Mouse (Mus musculus) myocyte (in vitro differentiated cells): ENCODE results near the gene Tom1l1. TPM values are rescaled to one million over a fixed set of nuclear protein-coding genes. Genes with fewer than 3 reads are reported as not detected.
A peak's percentile ranks its signal among the peaks of the same experiment; 100 is the strongest.

Experiments used
- H3K27me3 ChIP-seq: one replicate; pipeline ENCODE4 v1.6.1; 2011; ENCODE audit not compliant: control insufficient read depth, insufficient read depth, insufficient read length
- H3K36me3 ChIP-seq: one replicate; pipeline ENCODE4 v1.6.1; 2011; ENCODE audit not compliant: control insufficient read depth, insufficient read depth
- H3K4me2 ChIP-seq: one replicate; pipeline ENCODE4 v1.6.1; 2011; ENCODE audit warnings: low read depth, control low read depth
- H3K4me3 ChIP-seq: one replicate; pipeline ENCODE4 v1.5.1; 2011; ENCODE audit warnings: mild to moderate bottlenecking, control low read depth, moderate library complexity
- H3K79me2 ChIP-seq: one replicate; pipeline ENCODE4 v1.6.1; 2011; ENCODE audit not compliant: control insufficient read depth, insufficient read depth
- H3ac ChIP-seq: one replicate; pipeline ENCODE4 v1.6.1; 2011; ENCODE audit not compliant: control insufficient read depth, insufficient read length
- CEBPB ChIP-seq: IDR thresholded peaks from 2 replicates; pipeline ENCODE4 v1.6.1; 2011; ENCODE audit warnings: mild to moderate bottlenecking, moderate library complexity; ENCODE audit not compliant: poor library complexity, insufficient read depth, severe bottlenecking
- E2F4 ChIP-seq: IDR thresholded peaks from one replicate; pipeline ENCODE4 v1.6.1; 2011; ENCODE audit warnings: mild to moderate bottlenecking, control low read depth, moderate library complexity; ENCODE audit not compliant: insufficient read depth
- MAX ChIP-seq: IDR thresholded peaks from one replicate; pipeline ENCODE4 v1.6.1; 2011; ENCODE audit warnings: low read depth, mild to moderate bottlenecking, control low read depth
- MYOD1 ChIP-seq, 3 experiments: IDR thresholded peaks; one replicate each; pipeline ENCODE4 v1.6.1; 2011; ENCODE audit warnings: control low read depth in 2 of 3, low read depth in 2 of 3, mild to moderate bottlenecking in 2 of 3, moderate library complexity in 1 of 3; ENCODE audit not compliant: insufficient read length in 2 of 3, control insufficient read depth in 1 of 3
- MYOG ChIP-seq, 3 experiments: IDR thresholded peaks; one replicate each; pipeline ENCODE4 v1.6.1; 2011; ENCODE audit warnings: control low read depth in 2 of 3, low read depth in 2 of 3, mild to moderate bottlenecking in 2 of 3; ENCODE audit not compliant: insufficient read length in 2 of 3, control insufficient read depth in 1 of 3, insufficient read depth in 1 of 3
- POLR2A ChIP-seq: IDR thresholded peaks from one replicate; pipeline ENCODE4 v1.6.1; 2011; ENCODE audit warnings: low read depth, mild to moderate bottlenecking, control low read depth, moderate library complexity; ENCODE audit not compliant: insufficient read length
- POLR2AphosphoS2 ChIP-seq: IDR thresholded peaks from one replicate; pipeline ENCODE4 v1.6.1; 2011; ENCODE audit warnings: low read depth, control low read depth; ENCODE audit not compliant: insufficient read length
- REST ChIP-seq: IDR thresholded peaks from one replicate; pipeline ENCODE4 v1.6.1; 2011; ENCODE audit warnings: mild to moderate bottlenecking, control low read depth, moderate library complexity; ENCODE audit not compliant: insufficient read depth, insufficient read length
- SRF ChIP-seq: IDR thresholded peaks from one replicate; pipeline ENCODE4 v1.6.1; 2011; ENCODE audit warnings: low read depth; ENCODE audit not compliant: control insufficient read depth, insufficient read length
- TCF12 ChIP-seq: IDR thresholded peaks from one replicate; pipeline ENCODE4 v1.6.1; 2011; ENCODE audit warnings: mild to moderate bottlenecking, control low read depth; ENCODE audit not compliant: poor library complexity, insufficient read depth, severe bottlenecking
- TCF3 ChIP-seq: IDR thresholded peaks from one replicate; pipeline ENCODE4 v1.6.1; 2011; ENCODE audit warnings: low read depth, control low read depth; ENCODE audit not compliant: insufficient read length
- USF1 ChIP-seq: IDR thresholded peaks from one replicate; pipeline ENCODE4 v1.6.1; 2011; ENCODE audit warnings: low read depth, mild to moderate bottlenecking, control low read depth, moderate library complexity
- polyA plus RNA-seq: library from polyadenylated mRNA; unstranded; fragments of >200 nt; fragmentation: generic; extraction: Trizol; gene quantifications from one replicate; pipeline ENCODE4 v1.2.1, GENCODE M21; 2012; ENCODE audit warnings: missing spikeins

Tom1l1 gene
- polyA plus RNA-seq, 1 experiment = 2.7 TPM

GRCm38 (mm10) chr11:90675479-90676110 lies 12.6 kb downstream of the Tom1l1 start:
- no peak overlapping the region for H3ac ChIP-seq
- H3K4me2 ChIP-seq = no peak overlapping the region
- no peak overlapping the region for H3K4me3 ChIP-seq
- H3K79me2 ChIP-seq = no peaks in the 10 kb centered on the region
- no peaks in the 10 kb centered on the region for H3K36me3 ChIP-seq
- TF ChIP-seq POLR2A (no peak), MYOG (IDR thresholded peaks at IDR 0.05; ENCODE audit: control insufficient read depth in 1 of 3, insufficient read depth in 1 of 3, insufficient read length in 2 of 3, low read depth in 2 of 3) (no peak), E2F4 (no peak), REST (no peak), USF1 (no peak), TCF3 (no peak), SRF (no peak), CEBPB (no peak), POLR2AphosphoS2 (no peak), MAX (no peak), MYOD1 (IDR thresholded peaks at IDR 0.05; ENCODE audit: control insufficient read depth in 1 of 3, insufficient read length in 2 of 3, low read depth in 2 of 3) (no peak), TCF12 (no peak)
- H3K27me3 ChIP-seq = no peaks in the 10 kb centered on the region

GRCm38 (mm10) chr11:90667325-90667724 lies 20.8 kb downstream of the Tom1l1 start:
- H3K36me3 ChIP-seq = no peaks in the 10 kb centered on the region
- no peaks in the 10 kb centered on the region for H3K79me2 ChIP-seq
- no peak overlapping the region for H3ac ChIP-seq
- TF ChIP-seq SRF (no peak), MYOG (IDR thresholded peaks at IDR 0.05; ENCODE audit: control insufficient read depth in 1 of 3, insufficient read depth in 1 of 3, insufficient read length in 2 of 3, low read depth in 2 of 3) (no peak)
- H3K27me3 ChIP-seq = no peaks in the 10 kb centered on the region
- no peak overlapping the region for H3K4me2 ChIP-seq
- no peak overlapping the region for H3K4me3 ChIP-seq

GRCm38 (mm10) chr11:90666916-90667315 lies 21.2 kb downstream of the Tom1l1 start:
- no peaks in the 10 kb centered on the region for H3K79me2 ChIP-seq
- no peak overlapping the region for H3ac ChIP-seq
- H3K27me3 ChIP-seq = no peaks in the 10 kb centered on the region
- no peak overlapping the region for H3K4me2 ChIP-seq
- no peaks in the 10 kb centered on the region for H3K36me3 ChIP-seq
- H3K4me3 ChIP-seq = no peak overlapping the region
- no peak for TF ChIP-seq POLR2A
- no peak for TF ChIP-seq MAX
- no peak for TF ChIP-seq POLR2AphosphoS2
- no peak for TF ChIP-seq SRF
- no peak for TF ChIP-seq TCF3
- no peak for TF ChIP-seq E2F4
- TF ChIP-seq REST = no peak
- TF ChIP-seq USF1 = no peak
- TF ChIP-seq MYOD1 (IDR thresholded peaks at IDR 0.05; ENCODE audit: control insufficient read depth in 1 of 3, insufficient read length in 2 of 3, low read depth in 2 of 3) = no peak
- no peak for TF ChIP-seq TCF12
- no peak for TF ChIP-seq CEBPB
- TF ChIP-seq MYOG (IDR thresholded peaks at IDR 0.05; ENCODE audit: control insufficient read depth in 1 of 3, insufficient read depth in 1 of 3, insufficient read length in 2 of 3, low read depth in 2 of 3) = no peak

GRCm38 (mm10) chr11:90666144-90666757 lies 21.9 kb downstream of the Tom1l1 start:
- Histone ChIP-seq H3K27me3 (no peaks in the 10 kb centered on the region), H3K36me3 (no peaks in the 10 kb centered on the region), H3K79me2 (no peaks in the 10 kb centered on the region), H3K4me3 (no peak overlapping the region), H3K4me2 (no peak overlapping the region), H3ac (no peak overlapping the region)
- TF ChIP-seq CEBPB (no peak), MYOG (IDR thresholded peaks at IDR 0.05; ENCODE audit: control insufficient read depth in 1 of 3, insufficient read depth in 1 of 3, insufficient read length in 2 of 3, low read depth in 2 of 3) (no peak), TCF12 (no peak), REST (no peak)

DNA sequence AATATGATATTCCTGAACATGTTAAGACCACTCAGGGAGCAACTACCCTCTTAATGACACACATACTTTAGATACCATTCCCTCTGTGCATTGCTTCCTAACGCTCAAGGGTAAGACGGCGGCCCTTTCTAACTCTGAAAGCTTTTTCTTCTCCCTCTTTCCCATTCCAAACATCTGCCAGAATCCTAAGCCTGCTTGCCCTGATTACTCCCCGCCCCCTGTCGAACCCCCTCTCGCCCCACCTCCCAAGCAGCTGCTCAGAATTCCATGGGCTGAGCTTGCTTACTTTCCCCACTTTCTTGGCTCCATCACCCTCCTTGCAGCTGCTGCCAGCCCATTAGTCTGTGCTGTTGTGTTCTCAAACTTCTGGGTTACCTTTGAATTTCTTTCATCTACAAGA lies 23.0 kb downstream of the Tom1l1 start:
- no peak overlapping the region for H3ac ChIP-seq
- no peaks in the 10 kb centered on the region for H3K79me2 ChIP-seq
- no peak for TF ChIP-seq POLR2A
- TF ChIP-seq E2F4 = no peak
- peak in 2 of 3 experiments; percentile 47 to 55 for TF ChIP-seq MYOG (IDR thresholded peaks at IDR 0.05; ENCODE audit: control insufficient read depth in 1 of 3, insufficient read depth in 1 of 3, insufficient read length in 2 of 3, low read depth in 2 of 3)
- no peak for TF ChIP-seq USF1
- TF ChIP-seq REST = no peak
- no peak for TF ChIP-seq CEBPB
- no peak for TF ChIP-seq POLR2AphosphoS2
- no peak for TF ChIP-seq TCF12
- TF ChIP-seq TCF3 = no peak
- peak in 2 of 3 experiments; percentile 36 to 53 for TF ChIP-seq MYOD1 (IDR thresholded peaks at IDR 0.05; ENCODE audit: control insufficient read depth in 1 of 3, insufficient read length in 2 of 3, low read depth in 2 of 3)
- TF ChIP-seq MAX = no peak
- no peak for TF ChIP-seq SRF
- no peaks in the 10 kb centered on the region for H3K27me3 ChIP-seq
- no peak overlapping the region for H3K4me3 ChIP-seq
- no peaks in the 10 kb centered on the region for H3K36me3 ChIP-seq
- H3K4me2 ChIP-seq = no peak overlapping the region
